Mouse (Mus musculus): ENCODE data around the gene Abr. TPM values are rescaled to one million over a fixed set of nuclear protein-coding genes. Genes with fewer than 3 reads are reported as not detected.

Abr gene
- polyA plus RNA-seq, 1 experiment from 2014 or later, result 93.5 TPM

DNA sequence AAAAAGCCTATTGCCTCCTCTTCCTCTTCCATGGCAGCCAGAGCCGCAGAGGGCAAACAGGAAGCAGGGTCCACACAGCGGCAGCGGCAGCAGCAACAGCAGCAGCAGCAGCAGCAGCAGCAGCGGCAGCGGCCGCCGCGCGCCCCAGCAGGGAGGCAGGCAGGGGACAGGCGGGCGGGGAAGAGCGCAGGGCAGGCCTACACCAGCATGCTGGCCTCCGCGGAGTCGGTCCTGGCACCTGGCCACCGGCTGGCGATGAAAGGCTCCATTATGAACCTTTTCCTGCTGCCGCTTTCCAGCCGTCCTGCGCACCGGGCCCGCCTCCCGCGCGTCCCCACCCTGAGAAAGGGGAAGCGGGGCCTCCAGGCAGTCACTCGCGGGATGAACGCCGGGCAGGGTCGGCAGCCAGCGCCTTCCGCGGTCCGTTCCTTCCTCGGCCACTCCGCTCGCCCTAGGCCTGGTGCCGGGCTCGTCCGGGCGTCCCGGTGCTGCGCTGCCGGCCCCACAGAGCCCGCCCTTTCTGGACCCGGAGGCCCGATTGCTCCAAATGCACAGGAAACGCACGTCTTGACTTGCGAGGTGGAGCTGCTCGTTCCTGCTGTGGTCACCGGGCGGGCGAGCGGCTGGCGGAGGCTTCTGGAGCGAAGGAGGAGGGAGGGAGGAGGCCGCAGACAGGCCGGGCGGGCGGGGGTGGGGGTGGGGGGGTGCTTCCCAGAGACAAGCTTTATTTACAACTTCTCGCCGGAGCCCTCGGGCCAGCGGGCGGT lies 127.6 kb downstream of the Abr start:
- under 1% methylated on average over 52 of the region's 67 CpGs for WGBS
- Histone ChIP-seq H3K9ac (replicated peaks) (peak overlapping the region; percentile 91), H3K4me2 (replicated peaks) (peak overlapping the region; percentile 90), H3K9me3 (no peaks in the 10 kb centered on the region), H3K4me1 (replicated peaks) (peaks cover 55% of the 10 kb centered on the region), H3K27ac (peak overlapping the region; percentile 95), H3K36me3 (no peaks in the 10 kb centered on the region), H3K4me3 (replicated peaks) (peak overlapping the region; percentile 71), H3K27me3 (no peaks in the 10 kb centered on the region)
- peak; percentile 83 for ATAC-seq

DNA sequence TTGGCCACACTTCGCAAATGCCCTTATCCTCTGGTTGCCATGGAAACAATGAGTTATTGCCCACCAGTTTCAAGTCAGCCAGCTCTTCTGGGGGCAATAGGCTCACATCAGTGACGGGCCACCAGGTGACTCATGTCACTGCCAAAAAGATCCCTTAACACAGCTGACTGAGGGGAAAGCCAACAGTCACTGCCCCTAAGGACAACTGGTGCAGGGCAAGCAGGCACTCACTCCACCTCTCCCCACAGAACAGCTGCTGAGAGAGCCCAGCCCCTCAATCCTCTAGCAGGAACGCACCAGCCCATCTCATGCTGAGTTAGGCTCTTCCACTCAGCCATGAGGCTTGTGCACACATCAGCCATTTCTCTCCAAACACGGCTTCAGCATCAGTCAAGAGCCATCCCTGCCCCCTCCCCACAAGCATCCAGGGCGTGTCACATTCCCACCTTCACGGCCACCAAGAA lies 128.3 kb downstream of the Abr start:
- 2% methylated on average over 6 of the region's 6 CpGs for WGBS
- ATAC-seq, result peak; percentile 62
- Histone ChIP-seq H3K9ac (replicated peaks) (peak overlapping the region; percentile 91), H3K4me2 (replicated peaks) (peak overlapping the region; percentile 90), H3K9me3 (no peaks in the 10 kb centered on the region), H3K36me3 (no peaks in the 10 kb centered on the region), H3K27ac (peak overlapping the region; percentile 95), H3K27me3 (no peaks in the 10 kb centered on the region), H3K4me1 (replicated peaks) (peaks cover 53% of the 10 kb centered on the region), H3K4me3 (replicated peaks) (peak overlapping the region; percentile 71)

DNA sequence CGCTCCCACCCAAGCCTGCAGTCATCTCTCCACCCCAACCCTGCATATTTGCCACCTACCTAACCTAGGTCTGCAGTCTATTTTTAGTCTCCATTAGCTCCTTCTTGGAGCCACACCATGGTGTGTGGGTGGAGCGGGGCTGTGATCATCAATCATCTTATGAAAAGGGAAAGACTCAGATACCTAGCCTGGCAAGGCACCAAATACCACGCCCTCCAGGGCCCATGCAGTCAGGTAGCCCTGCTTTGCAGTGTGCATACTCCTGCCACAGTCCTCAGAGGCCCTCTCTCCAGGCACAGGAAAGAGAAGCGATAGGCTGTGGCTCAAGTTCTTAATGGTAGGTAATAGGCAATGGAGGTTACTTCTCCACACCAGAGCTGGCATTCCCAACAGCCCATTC lies 128.9 kb downstream of the Abr start:
- peak overlapping the region; percentile 95; the same call in 1 of the 2 replicates for H3K27ac ChIP-seq
- WGBS, result 88% methylated on average over 4 of the region's 4 CpGs

DNA sequence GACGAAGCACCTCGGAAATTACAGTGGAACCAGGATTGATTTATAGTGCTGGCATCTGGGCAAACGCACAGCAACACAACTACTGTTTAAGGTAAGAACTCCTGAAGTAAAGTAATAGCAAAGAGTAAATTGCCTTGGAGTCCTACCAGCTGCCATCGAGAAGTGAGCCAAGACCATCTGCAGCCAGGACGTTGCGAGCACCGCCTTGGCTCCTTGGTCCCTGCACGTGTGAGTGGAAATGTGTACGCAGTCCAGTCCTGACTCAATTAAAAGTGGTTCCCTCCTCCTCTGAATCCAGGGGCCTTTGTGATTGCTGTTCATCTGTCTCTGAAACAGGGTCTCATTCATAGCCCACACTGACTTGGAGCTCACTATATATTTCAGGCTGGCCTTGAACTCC lies 130.3 kb downstream of the Abr start:
- Histone ChIP-seq H3K27ac (no peak overlapping the region), H3K9ac (replicated peaks) (0 out of 2 replicates have a peak overlapping the region, but pooled peaks have one; percentile 25), H3K27me3 (no peaks in the 10 kb centered on the region), H3K4me3 (replicated peaks) (no peak overlapping the region), H3K9me3 (no peaks in the 10 kb centered on the region), H3K4me1 (replicated peaks) (peaks cover 53% of the 10 kb centered on the region), H3K36me3 (no peaks in the 10 kb centered on the region), H3K4me2 (replicated peaks) (peak overlapping the region; percentile 90; the same call in 1 of the 2 replicates)
- ATAC-seq, result no peak
- 88% methylated on average over 9 of the region's 9 CpGs for WGBS

More for the DNA sequence above, 128.9 kb downstream of the Abr start:
- Histone ChIP-seq H3K9me3 (no peaks in the 10 kb centered on the region), H3K4me1 (replicated peaks) (peaks cover 53% of the 10 kb centered on the region), H3K4me3 (replicated peaks) (peak overlapping the region; percentile 71), H3K4me2 (replicated peaks) (peak overlapping the region; percentile 90), H3K9ac (replicated peaks) (peak overlapping the region; percentile 91), H3K27me3 (no peaks in the 10 kb centered on the region), H3K36me3 (no peaks in the 10 kb centered on the region)
- ATAC-seq, result no peak

DNA sequence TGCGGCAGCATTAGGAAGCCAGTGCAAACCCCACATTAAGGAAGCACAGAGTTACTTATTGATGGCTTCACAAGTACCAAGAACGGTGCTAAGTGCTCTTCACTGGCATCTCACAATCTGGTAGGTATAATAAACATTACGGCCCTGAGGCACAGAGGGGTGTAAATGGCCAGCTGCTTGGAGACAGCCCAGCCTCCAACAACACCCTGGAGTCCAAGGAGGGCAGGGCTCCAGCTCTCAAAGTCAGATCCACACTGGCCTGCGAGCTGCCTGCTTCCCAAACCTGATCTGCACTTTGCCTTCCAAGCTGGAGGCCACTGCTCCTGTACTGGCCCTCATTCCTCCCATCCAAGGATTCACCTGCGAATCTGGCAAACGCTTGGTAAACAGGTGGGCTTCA lies 132.7 kb downstream of the Abr start:
- Histone ChIP-seq H3K27ac (no peak overlapping the region), H3K36me3 (no peaks in the 10 kb centered on the region; the same call in 1 of the 2 replicates), H3K27me3 (no peaks in the 10 kb centered on the region), H3K4me2 (replicated peaks) (no peak overlapping the region), H3K4me1 (replicated peaks) (peaks cover 59% of the 10 kb centered on the region), H3K4me3 (replicated peaks) (no peak overlapping the region), H3K9me3 (no peaks in the 10 kb centered on the region), H3K9ac (replicated peaks) (no peak overlapping the region)
- ATAC-seq, result no peak
- 88% methylated on average over 6 of the region's 6 CpGs for WGBS

DNA sequence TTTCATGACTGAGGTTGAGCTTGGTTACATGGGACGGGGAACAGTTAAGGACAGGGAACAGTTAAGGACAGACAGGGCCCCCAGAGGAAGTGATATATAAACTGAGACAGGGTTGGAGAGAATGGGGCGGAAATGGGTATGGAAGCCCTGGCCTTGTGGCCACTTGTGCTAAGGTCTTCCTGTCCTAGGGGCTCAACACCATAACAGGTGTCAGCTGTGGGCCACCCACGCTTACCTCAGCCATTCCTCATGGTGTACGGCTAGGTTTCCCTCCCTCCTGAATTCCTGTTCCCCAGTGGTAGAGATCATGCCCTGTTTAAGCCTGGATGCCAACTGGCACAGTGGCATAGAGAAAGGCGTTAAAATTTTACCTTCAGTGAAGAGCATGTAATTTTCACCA lies 135.1 kb downstream of the Abr start:
- 76% methylated on average over 5 of the region's 5 CpGs for WGBS
- no peaks in the 10 kb centered on the region for H3K9me3 ChIP-seq
- peaks cover 55% of the 10 kb centered on the region for H3K4me1 ChIP-seq (replicated peaks)
- ATAC-seq, result no peak
- no peak overlapping the region for H3K4me3 ChIP-seq (replicated peaks)
- H3K27me3 ChIP-seq, result no peaks in the 10 kb centered on the region
- H3K4me2 ChIP-seq (replicated peaks), result no peak overlapping the region
- H3K27ac ChIP-seq, result no peak overlapping the region
- peaks cover under 1% of the 10 kb centered on the region; the same call in 1 of the 2 replicates for H3K36me3 ChIP-seq
- H3K9ac ChIP-seq (replicated peaks), result no peak overlapping the region

DNA sequence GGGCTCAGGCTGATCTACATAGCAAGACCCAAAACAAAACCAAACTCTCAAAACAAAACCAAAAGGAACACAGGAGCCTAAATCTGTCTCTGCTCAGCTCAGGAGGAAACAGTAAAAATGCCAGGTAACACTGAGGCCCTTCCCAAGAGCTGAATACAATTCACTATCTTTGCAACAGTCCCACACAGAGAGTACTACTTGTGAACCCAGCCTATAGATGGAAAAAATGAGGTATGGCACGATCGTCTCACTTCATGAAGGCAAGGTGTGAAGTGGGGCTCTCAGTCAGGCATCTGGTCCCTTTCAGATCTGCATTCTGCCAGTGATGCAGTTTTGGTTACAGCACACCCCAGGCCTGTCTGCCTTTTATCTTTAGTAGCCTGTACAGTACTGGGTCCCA lies 138.1 kb downstream of the Abr start:
- ATAC-seq, result no peak
- peaks cover 36% of the 10 kb centered on the region for H3K4me1 ChIP-seq (replicated peaks)
- no peak overlapping the region for H3K4me2 ChIP-seq (replicated peaks)
- no peaks in the 10 kb centered on the region for H3K9me3 ChIP-seq
- no peak overlapping the region for H3K27ac ChIP-seq
- no peaks in the 10 kb centered on the region for H3K27me3 ChIP-seq
- peaks cover 18% of the 10 kb centered on the region for H3K36me3 ChIP-seq
- no peak overlapping the region for H3K9ac ChIP-seq (replicated peaks)
- WGBS, result 96% methylated on average over 2 of the region's 2 CpGs
- H3K4me3 ChIP-seq (replicated peaks), result no peak overlapping the region

DNA sequence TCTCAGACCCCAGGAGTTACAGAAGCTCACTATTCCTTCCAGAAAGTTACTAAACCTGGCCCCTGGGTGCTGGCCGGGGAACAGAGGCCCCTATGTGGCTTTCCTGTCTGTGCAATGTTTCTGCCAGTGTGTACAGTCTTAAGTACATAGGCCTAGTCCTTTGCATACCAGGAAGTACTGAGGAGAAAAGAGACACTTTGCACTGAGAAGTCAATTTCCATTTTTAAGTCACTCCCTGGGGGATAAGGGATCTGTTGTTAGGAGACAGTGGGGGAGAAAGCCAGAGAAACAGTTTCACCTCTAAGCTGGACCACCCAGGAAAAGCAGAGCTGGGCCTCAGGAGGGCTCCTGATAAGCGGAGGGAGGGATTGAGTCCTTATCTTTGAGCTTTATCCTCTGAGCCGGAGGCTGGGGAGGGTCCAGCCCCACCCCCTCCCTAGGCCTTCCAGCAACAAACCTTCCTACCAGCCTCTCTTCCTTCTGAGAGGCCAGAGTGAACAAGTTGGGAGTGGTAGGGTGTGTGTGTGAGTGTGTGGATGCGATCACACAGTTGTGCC lies 138.9 kb downstream of the Abr start:
- 15% methylated on average over 4 of the region's 4 CpGs for WGBS
- Histone ChIP-seq H3K4me2 (replicated peaks) (no peak overlapping the region), H3K9me3 (no peaks in the 10 kb centered on the region), H3K27me3 (no peaks in the 10 kb centered on the region), H3K4me3 (replicated peaks) (no peak overlapping the region), H3K36me3 (peaks cover 26% of the 10 kb centered on the region), H3K4me1 (replicated peaks) (peaks cover 36% of the 10 kb centered on the region), H3K9ac (replicated peaks) (no peak overlapping the region), H3K27ac (no peak overlapping the region)
- ATAC-seq, result no peak

DNA sequence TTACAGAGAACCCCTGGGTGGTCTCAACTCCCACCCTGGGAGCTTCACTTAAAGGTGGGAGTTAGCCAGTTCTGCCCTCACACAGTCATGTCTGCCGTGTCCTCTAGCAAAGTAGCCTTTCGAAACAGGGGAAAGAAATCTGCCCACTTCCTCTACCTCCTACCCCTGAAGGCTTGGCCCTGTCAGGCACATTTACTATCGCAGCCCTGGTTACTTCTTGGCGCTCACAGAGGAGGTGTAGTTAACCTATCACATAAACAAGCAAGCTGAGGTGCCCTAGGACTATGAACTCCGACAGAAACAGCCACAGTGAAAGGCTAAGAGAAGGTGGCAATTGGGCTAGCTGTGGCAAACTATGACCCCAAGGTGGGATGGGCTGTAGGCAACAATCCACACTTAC lies 139.4 kb downstream of the Abr start:
- H3K4me3 ChIP-seq (replicated peaks), result no peak overlapping the region
- H3K36me3 ChIP-seq, result peaks cover 32% of the 10 kb centered on the region
- no peaks in the 10 kb centered on the region for H3K9me3 ChIP-seq
- H3K9ac ChIP-seq (replicated peaks), result no peak overlapping the region
- 47% methylated on average over 5 of the region's 5 CpGs for WGBS
- no peak overlapping the region for H3K4me2 ChIP-seq (replicated peaks)
- no peaks in the 10 kb centered on the region for H3K27me3 ChIP-seq
- H3K27ac ChIP-seq, result no peak overlapping the region
- peaks cover 38% of the 10 kb centered on the region for H3K4me1 ChIP-seq (replicated peaks)
- ATAC-seq, result no peak

DNA sequence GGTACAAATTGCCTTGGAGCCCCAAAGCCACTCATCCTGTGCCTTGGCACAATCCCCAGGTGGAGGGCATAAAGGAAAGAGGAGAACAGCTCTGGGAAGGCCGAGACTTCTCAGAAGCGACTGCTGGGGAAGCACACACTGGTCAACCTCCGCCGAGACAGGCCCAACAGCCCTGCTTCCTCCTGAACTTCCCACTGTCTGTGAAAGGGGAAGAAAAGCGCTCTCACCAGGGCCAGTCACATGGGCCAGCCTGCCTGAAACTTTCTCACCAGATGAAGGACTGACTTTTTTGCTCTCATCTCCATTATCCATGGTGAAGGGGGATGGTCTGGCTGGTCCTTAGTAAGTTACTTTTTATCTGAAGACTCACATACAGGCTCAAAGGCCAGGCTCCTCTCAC lies 139.9 kb downstream of the Abr start:
- Histone ChIP-seq H3K4me2 (replicated peaks) (no peak overlapping the region), H3K36me3 (peaks cover 35% of the 10 kb centered on the region), H3K4me1 (replicated peaks) (peaks cover 43% of the 10 kb centered on the region), H3K9me3 (no peaks in the 10 kb centered on the region), H3K27me3 (no peaks in the 10 kb centered on the region), H3K9ac (replicated peaks) (no peak overlapping the region), H3K27ac (no peak overlapping the region), H3K4me3 (replicated peaks) (no peak overlapping the region)
- 57% methylated on average over 5 of the region's 5 CpGs for WGBS
- no peak for ATAC-seq

DNA sequence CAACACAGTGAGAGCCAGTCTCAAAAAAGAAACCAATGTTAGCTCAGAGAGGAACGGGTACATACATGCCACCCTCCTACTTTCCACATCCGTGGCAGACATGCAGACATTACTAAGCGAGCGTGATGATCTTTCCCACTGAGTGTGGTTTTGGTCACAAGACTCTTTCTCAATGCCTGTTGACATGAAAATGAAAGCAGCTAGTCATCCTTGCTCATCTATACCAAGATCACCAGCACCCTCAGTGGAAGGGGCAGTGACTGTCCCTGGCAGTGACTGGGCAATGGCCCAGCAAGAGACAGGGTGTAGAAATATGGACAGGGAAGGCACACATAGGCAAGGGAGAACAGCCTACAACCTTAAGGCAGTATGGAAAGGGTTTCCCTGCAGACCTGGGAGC lies 142.4 kb downstream of the Abr start:
- no peak overlapping the region for H3K27ac ChIP-seq
- H3K4me1 ChIP-seq (replicated peaks), result peaks cover 39% of the 10 kb centered on the region
- no peaks in the 10 kb centered on the region for H3K9me3 ChIP-seq
- H3K36me3 ChIP-seq, result peaks cover 39% of the 10 kb centered on the region
- no peak overlapping the region for H3K9ac ChIP-seq (replicated peaks)
- H3K4me3 ChIP-seq (replicated peaks), result no peak overlapping the region
- H3K4me2 ChIP-seq (replicated peaks), result no peak overlapping the region
- no peak for ATAC-seq
- no peaks in the 10 kb centered on the region for H3K27me3 ChIP-seq
- 95% methylated on average over 4 of the region's 4 CpGs for WGBS
